Mouse (Mus musculus) megakaryocyte, embryonic 14.5 days (primary cell): ENCODE measurements around the gene Csnk1e. TPM values are rescaled to one million over a fixed set of nuclear protein-coding genes. Genes with fewer than 3 reads are reported as not detected.

Source experiments
- H3K27me3 ChIP-seq: replicated peaks from 2 replicates; pipeline ENCODE3; 2012; ENCODE audit warnings: inconsistent platforms
- H3K36me3 ChIP-seq: replicated peaks from 2 replicates; pipeline ENCODE3; 2012; ENCODE audit warnings: low read length, inconsistent platforms, mixed read lengths
- H3K4me1 ChIP-seq: 2 replicates; pipeline ENCODE4 v1.6.1; 2012; ENCODE audit warnings: inconsistent platforms
- H3K4me3 ChIP-seq: replicated peaks from 2 replicates; pipeline ENCODE3; 2012; ENCODE audit warnings: moderate library complexity, mild to moderate bottlenecking, inconsistent platforms
- H3K9me3 ChIP-seq: 2 replicates; pipeline ENCODE4 v1.6.1; 2012; ENCODE audit warnings: inconsistent platforms
- FLI1 ChIP-seq: IDR thresholded peaks from 2 replicates; pipeline ENCODE4 v1.6.1; 2012; ENCODE audit warnings: low read length, inconsistent platforms, mixed read lengths
- GATA1 ChIP-seq: IDR thresholded peaks from 3 replicates; pipeline ENCODE4 v1.6.1; 2012; ENCODE audit warnings: mixed read lengths, low read length, inconsistent platforms, borderline replicate concordance
- polyA plus RNA-seq: library from polyadenylated mRNA; stranded (reverse); fragments of >175 nt; gene quantifications from 2 replicates; pipeline ENCODE4 v1.2.3, GENCODE M21; 2012; ENCODE audit warnings: low replicate concordance; ENCODE audit not compliant: insufficient read depth

The Csnk1e gene
- polyA plus RNA-seq, 1 experiment = 77.4 TPM

- TF ChIP-seq GATA1 (no peak), FLI1 (no peak)
- Histone ChIP-seq H3K36me3 (peaks cover 98% of the 10 kb centered on the region), H3K9me3 (no peaks in the 10 kb centered on the region), H3K27me3 (no peaks in the 10 kb centered on the region), H3K4me1 (peaks cover 27% of the 10 kb centered on the region), H3K4me3 (no peak overlapping the region)
Measured at GRCm38 (mm10) chr15:79369452-79370280, 85.7 kb downstream of the Csnk1e start.

- Histone ChIP-seq H3K4me1 (peaks cover 27% of the 10 kb centered on the region), H3K36me3 (peaks cover 98% of the 10 kb centered on the region), H3K27me3 (no peaks in the 10 kb centered on the region), H3K4me3 (no peak overlapping the region), H3K9me3 (no peaks in the 10 kb centered on the region)
- no peak for TF ChIP-seq GATA1
- no peak for TF ChIP-seq FLI1
Measured at GRCm38 (mm10) chr15:79368861-79369440, 86.4 kb downstream of the Csnk1e start.

- Histone ChIP-seq H3K36me3 (peaks cover 98% of the 10 kb centered on the region), H3K9me3 (no peaks in the 10 kb centered on the region), H3K4me1 (peaks cover 27% of the 10 kb centered on the region), H3K27me3 (no peaks in the 10 kb centered on the region), H3K4me3 (no peak overlapping the region)
- TF ChIP-seq FLI1 = no peak
- no peak for TF ChIP-seq GATA1
Measured at GRCm38 (mm10) chr15:79368313-79368811, 87.0 kb downstream of the Csnk1e start.

Other genes with a start within 250 kb of the Csnk1e start
- 9.5 and 16.0 TPM in 2 replicates for gene Pick1, start 226.4 kb downstream of the Csnk1e start, polyA plus RNA-seq
- not detected in 2 replicates for gene Gm49486, start 226.2 kb downstream of the Csnk1e start, polyA plus RNA-seq
- not detected in 2 replicates for gene Slc16a8, start 200.8 kb downstream of the Csnk1e start, polyA plus RNA-seq
- gene Baiap2l2, start 170.0 kb downstream of the Csnk1e start, polyA plus RNA-seq = 1.9 TPM in 1 of 2 replicates, not detected in the other
- 26.0 and 37.7 TPM in 2 replicates for gene Pla2g6, start 127.2 kb downstream of the Csnk1e start, polyA plus RNA-seq
- 3.8 and 6.4 TPM in 2 replicates for gene Maff, start 108.9 kb downstream of the Csnk1e start, polyA plus RNA-seq
- 58.6 and 91.9 TPM in 2 replicates for gene Tmem184b, start 52.0 kb downstream of the Csnk1e start, polyA plus RNA-seq
- gene Kcnj4, start 49.7 kb upstream of the Csnk1e start, polyA plus RNA-seq = not detected in 2 replicates
- gene Kdelr3, start 60.8 kb upstream of the Csnk1e start, polyA plus RNA-seq = not detected in 2 replicates
- 12.7 and 14.2 TPM in 2 replicates for gene Ddx17, start 91.2 kb upstream of the Csnk1e start, polyA plus RNA-seq
- not detected in 2 replicates for gene Dmc1, start 149.5 kb upstream of the Csnk1e start, polyA plus RNA-seq
- gene Fam227a, start 203.4 kb upstream of the Csnk1e start, polyA plus RNA-seq = 0.38 and 2.9 TPM in 2 replicates
- gene Cby1, start 203.6 kb upstream of the Csnk1e start, polyA plus RNA-seq = 122 and 127 TPM in 2 replicates
- gene Tomm22, start 215.3 kb upstream of the Csnk1e start, polyA plus RNA-seq = 60.9 and 120 TPM in 2 replicates
- gene Josd1, start 232.4 kb upstream of the Csnk1e start, polyA plus RNA-seq = 5.4 and 16.7 TPM in 2 replicates
- gene Gtpbp1, start 235.3 kb upstream of the Csnk1e start, polyA plus RNA-seq = 42.4 and 70.4 TPM in 2 replicates